Mouse (Mus musculus) gastrocnemius, postnatal 25 days (tissue): ENCODE results near the gene Slco1a4. TPM values are rescaled to one million over a fixed set of nuclear protein-coding genes. Genes with fewer than 3 reads are reported as not detected.
"Not testable (repeated sequence)": the region's sequence is repeated elsewhere in the genome, so short reads cannot be mapped to it uniquely, and the experiment has no call there.

Experiments used
- DNase-seq: peaks from one replicate; pipeline ENCODE4 v3.0.0; 2022
- long read RNA-seq, 2 experiments: library from polyadenylated mRNA; stranded (forward); transcript quantifications; one replicate each; pipeline ENCODE4 v2.0.0; 2021
- total RNA-seq, 2 experiments: library from RNA; stranded (reverse); gene quantifications; 1 replicate in 1 of 2; 2 replicates in 1 of 2; pipeline ENCODE4 v1.2.3; 2021

Slco1a4 gene
- total RNA-seq, result under 1 TPM; 0.18 to 0.32 TPM
- long read RNA-seq, experiment 1, result 0 reads
- long read RNA-seq, experiment 2, result 0 reads

DNA sequence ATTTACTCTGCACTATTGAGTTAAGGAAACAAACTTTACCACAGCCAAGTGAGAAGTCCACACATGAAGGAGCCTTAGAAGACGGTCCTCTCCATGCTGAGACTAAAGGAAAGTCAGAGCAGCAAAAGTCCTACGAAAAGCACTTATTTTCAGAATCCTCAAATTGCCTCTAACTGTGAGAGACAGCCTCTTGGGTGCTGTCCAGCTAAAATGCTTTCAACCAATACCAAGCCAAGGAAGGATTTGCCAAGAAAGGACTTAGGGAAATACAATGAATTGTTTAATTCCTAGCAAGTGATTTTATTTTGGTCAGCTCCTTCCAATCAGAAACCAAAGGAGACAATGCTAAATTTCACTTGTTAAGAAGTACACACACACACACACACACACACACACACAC, at the start of gene Slco1a4:
TSS of gene Slco1a4 (minus strand) at position 115 of the 400 bp plus-strand sequence.
- DNase-seq, result no peak

- DNase-seq, result no peak
Measured at GRCm38 (mm10) chr6:141898197-141898596, 42.2 kb upstream of the Slco1a4 start.

- DNase-seq, result no peak
Measured at GRCm38 (mm10) chr6:141889723-141890122, 33.7 kb upstream of the Slco1a4 start.

DNA sequence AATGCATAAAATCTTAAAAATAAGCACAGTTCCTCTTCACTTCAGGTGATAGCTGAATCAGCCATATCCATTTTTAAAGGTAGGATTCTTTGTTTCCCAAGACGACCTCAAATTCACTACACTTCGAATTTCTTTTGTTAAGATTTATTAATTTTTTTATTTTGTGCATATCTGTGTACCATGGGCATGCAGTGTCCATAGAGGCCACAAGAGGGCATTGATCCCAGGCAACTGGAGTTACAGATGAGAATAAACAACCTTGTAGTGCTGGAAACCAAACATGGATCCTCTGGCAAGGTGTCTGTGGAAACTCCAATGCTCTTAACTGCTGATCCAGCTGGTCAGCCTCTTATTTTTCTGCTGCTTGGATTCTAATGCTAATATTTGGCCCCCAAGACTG, 32.2 kb upstream of the Slco1a4 start:
- no peak for DNase-seq

DNA sequence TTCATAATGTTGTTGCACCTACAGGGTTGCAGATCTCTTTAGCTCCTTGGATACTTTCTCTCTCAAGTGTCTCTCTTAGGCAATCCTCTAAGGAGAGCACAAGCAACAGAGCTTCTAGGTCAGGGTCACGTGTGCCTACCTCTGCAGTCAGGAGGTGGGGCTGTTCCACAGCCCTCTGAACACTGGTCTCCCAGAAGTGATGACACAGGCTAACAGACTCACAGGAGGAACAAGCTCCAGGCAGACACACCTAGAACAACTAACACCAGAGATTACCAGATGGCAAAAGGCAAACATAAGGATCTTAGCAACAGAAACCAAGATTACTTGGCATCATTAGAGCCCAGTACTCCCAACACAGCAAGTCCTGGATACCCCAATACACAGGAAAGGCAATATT, 26.6 kb upstream of the Slco1a4 start:
- no peak for DNase-seq

- DNase-seq, result not testable (repeated sequence)
Measured at GRCm38 (mm10) chr6:141875742-141876141, 19.7 kb upstream of the Slco1a4 start.

DNA sequence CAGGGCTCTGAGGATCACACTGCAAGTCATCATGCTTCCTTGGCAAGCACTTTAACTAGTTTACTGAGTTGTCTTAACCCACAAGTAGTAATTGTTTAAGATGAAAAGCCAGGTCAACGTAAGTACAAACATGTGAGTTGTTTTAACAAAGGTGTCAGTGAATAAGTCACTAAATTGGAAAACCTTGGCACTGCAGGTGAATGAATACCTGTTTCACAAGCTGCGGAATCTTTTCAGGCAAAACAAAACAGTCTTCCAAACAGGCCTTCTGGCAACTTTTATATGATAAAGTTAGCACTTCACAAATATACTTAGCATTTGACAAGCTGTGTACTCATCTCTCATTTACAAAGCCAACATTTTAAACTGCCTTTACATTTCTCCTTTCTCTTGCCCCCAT, 15.7 kb upstream of the Slco1a4 start:
- DNase-seq, result no peak

GRCm38 (mm10) chr6:141868735-141869134, 12.7 kb upstream of the Slco1a4 start:
- DNase-seq, result no peak

DNA sequence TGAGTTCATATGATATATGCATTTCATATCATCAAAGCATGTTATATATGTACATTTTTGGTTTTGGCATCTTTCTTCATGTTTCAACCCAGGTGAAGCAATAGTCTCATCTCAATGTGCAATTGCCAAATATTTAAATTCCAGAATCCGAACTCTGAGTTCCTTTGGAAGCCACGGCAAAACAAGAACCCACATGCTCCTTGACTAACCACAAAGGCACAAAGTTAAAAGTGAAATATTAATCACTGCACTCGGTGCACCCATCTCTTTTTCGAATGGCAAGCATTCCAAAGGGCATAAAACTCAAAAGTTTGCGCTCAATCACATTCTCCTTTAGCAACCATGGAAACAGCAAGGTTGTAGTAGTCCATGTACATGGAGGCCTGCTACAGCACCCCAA, 10.0 kb upstream of the Slco1a4 start:
- DNase-seq, result no peak

DNA sequence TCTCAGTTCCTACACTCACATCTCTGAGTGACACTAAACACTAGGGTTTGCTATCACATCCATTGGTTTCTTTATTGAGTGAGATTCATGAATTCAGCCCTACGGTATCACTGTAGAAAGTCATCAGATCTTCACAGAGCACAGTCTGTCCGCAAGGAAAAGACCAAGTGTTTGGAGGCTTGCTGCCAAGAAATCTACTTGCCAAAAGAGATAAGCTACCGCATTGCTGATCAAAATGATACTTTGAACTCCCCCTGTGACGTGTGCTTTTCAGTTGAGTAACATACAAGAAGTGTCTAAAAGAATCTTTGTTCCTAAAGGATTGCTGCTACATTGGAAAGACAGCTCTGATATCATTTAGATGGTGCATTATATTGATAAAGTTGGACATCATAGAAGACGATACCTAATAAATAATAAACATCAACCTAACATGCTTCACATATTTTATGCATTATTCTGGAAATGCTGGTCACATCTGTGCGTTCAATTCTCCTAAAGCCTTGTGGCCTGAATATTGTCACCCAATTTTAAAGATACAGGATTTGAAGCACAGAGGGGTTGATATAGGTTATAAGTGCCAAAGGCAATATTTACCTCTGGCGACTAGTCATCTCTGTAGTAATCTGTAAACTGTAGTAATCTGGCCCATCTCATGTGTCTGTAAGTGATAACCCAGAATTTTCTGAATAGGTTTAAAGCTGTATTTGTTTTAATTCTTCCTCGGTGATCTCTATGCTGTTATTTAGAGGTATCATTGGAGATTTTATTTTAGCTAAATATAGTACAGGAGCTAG, 1.9 kb upstream of the Slco1a4 start:
- no peak for DNase-seq

- no peak for DNase-seq
Measured at GRCm38 (mm10) chr6:141853616-141854015, 2.4 kb downstream of the Slco1a4 start.

- no peak for DNase-seq
Measured at GRCm38 (mm10) chr6:141849051-141849450, 6.9 kb downstream of the Slco1a4 start.

- DNase-seq, result peak; percentile 4
Measured at GRCm38 (mm10) chr6:141797837-141798236, 58.2 kb downstream of the Slco1a4 start.

DNA sequence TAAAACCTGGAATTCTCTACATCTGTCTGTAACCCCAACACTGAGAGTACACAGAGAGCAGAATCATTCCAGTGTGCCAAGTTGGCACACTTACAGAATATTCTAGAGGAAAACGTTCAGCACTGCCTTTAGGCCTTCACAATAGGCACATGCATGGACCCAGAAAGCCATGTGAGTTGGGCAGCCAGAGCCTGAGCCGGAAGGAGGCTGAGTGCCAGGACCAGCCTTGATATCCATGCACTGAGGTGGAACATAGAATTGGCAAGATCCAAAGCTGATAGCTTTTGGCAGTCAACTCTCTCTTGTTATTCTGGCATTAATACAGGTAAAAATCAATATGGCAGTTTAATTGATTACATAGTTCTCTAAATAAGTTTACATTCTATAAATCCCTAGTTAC, 81.5 kb downstream of the Slco1a4 start:
- DNase-seq, result no peak

DNA sequence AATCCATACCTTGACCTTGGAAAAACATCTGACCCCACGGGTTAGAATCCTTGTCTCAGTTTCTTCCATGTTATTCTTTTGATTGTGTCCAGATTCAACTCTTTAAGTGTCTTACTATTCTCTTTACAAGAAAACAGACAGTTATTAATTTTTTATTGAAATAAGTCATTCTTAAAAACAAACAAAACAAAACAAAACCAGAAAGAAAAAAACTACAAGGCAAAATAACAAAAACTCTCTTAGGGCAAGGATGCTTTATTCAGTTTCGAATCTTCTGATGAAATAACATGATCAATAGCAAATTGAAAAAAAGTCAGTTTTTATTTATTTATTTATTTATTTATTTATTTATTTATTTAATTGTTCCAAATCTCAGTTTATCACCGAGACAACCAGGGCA, 82.3 kb downstream of the Slco1a4 start, which contains the start of gene Gm5724:
TSS of gene Gm5724 (minus strand) at position 101 of the 400 bp plus-strand sequence.
- DNase-seq, result no peak

Other genes starting within 250 kb of the Slco1a4 start
- not detected for gene Slco1b2, start 226.7 kb downstream of the Slco1a4 start, total RNA-seq
- not detected for gene Gm5724, start 82.4 kb downstream of the Slco1a4 start, total RNA-seq
- not detected for gene Slco1a1, start 90.8 kb upstream of the Slco1a4 start, total RNA-seq
- not detected for gene Gm6614, start 155.2 kb upstream of the Slco1a4 start, total RNA-seq